Mouse (Mus musculus) lung, postnatal 25 days (tissue): ENCODE data around the gene Prlh.

Experiments used
- DNase-seq: peaks from one replicate; pipeline ENCODE4 v3.0.0; 2022; ENCODE audit warnings: low spot score

Gene Prlh

GRCm38 (mm10) chr1:90952808-90953207 lies at the start of gene Prlh:
Gene Prlh, plus strand, starts transcription at chr1:90953108.
- DNase-seq = no peak

GRCm38 (mm10) chr1:90903211-90903945 lies 49.5 kb upstream of the Prlh start:
- DNase-seq = no peak

- no peak for DNase-seq
Measured at GRCm38 (mm10) chr1:90903971-90904458, 48.9 kb upstream of the Prlh start.

DNA sequence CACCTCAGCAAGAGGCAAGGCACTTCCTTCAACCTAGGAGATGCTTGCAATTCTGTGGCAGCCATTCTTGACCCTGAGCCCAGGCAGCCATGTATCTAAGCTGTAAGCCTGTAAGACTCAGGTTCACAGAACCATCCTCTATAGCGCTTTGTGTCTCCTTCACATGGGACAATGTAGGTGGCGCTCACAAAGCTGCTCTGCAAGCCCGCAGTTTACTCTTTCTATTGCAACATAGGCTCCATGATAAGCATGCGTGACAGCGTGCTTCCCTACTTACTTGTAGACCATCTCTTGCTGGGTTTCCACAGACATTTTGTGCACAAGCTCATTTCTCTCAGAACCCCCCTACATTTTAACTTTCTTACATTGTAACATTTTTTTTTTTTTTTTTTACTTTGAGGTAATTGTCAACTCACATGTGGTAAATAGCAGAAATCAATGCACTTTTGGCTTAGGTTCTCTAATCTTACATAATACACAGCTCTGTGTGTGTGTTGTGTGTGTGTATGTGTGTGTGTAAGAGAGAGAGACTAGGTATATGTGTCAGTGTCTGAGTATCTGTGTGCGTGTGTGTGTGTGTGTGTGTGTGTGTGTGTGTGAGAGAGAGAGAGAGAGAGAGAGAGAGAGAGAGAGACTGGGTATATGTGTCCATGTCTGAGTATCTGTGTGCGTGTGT lies 48.0 kb upstream of the Prlh start:
- no peak for DNase-seq

DNA sequence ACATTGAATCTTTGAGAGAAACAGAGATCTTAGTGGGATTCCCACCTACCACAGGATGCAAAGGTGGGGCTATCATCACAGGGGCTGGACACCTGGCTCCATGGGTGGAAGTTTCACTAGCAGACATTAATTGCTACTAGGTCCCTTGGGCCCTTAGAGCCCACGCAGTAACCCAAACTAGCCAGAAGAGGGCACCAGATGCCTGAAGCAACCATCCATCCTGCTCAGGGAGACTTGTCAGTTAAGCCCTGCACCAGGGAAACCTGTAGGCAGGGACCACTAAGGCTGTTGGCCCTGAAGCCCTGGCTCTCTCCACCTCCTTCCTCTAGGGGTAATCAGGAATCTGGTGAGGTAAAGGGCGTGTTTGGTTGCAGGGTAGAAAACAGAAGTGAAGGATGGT lies 46.6 kb upstream of the Prlh start:
- peak; percentile 69 for DNase-seq

GRCm38 (mm10) chr1:90909161-90909560 lies 43.7 kb upstream of the Prlh start:
- no peak for DNase-seq

- DNase-seq = peak; percentile 50
Measured at GRCm38 (mm10) chr1:90909631-90910152, 43.2 kb upstream of the Prlh start.

DNA sequence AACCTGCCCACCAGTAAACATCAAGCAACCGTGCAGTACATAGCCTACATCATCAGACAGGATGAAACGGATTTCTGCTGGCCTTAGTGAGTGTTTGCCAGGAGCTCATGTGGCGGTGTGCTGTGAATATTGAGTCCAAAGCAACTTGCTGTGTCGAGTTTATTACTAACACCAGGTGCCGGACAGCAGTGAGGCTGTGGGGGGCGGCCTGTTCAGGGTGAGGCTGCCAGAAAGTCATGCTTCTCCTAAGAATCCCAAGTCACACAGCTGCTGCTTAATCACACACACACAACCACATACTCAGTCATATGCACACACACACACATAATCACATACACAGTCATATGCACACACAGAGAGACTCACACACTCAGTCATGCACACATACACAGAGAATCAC lies 39.7 kb upstream of the Prlh start:
- no peak for DNase-seq

GRCm38 (mm10) chr1:90914948-90915569 lies 37.8 kb upstream of the Prlh start, which contains the start of gene Mlph:
Gene Mlph, plus strand, starts transcription at chr1:90915085.
- DNase-seq = peak; percentile 73

DNA sequence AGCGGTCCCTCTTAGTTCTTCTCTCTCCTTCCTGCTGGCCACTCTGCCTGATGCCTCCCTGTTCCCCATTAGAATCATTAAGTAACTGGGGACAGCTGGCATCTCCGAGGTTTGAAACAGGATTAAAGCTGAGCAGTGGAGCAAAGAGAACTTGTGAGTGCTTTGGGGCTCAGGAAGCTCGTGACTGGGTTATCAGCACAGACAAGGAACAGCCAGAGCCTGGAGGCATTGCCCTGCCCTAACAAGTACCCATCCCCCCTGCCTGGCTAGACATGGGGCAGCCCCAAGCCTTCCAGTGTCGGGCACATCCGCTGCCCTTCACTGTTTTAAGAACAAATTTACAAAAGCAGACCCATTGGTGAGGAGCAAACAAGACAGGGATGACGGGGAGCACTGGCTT lies 35.4 kb upstream of the Prlh start:
- no peak for DNase-seq

GRCm38 (mm10) chr1:90921687-90922086 lies 31.2 kb upstream of the Prlh start:
- no peak for DNase-seq

- DNase-seq = no peak
Measured at GRCm38 (mm10) chr1:90926030-90926429, 26.9 kb upstream of the Prlh start.

- peak; percentile 79 for DNase-seq
Measured at GRCm38 (mm10) chr1:90927308-90927707, 25.6 kb upstream of the Prlh start.

DNA sequence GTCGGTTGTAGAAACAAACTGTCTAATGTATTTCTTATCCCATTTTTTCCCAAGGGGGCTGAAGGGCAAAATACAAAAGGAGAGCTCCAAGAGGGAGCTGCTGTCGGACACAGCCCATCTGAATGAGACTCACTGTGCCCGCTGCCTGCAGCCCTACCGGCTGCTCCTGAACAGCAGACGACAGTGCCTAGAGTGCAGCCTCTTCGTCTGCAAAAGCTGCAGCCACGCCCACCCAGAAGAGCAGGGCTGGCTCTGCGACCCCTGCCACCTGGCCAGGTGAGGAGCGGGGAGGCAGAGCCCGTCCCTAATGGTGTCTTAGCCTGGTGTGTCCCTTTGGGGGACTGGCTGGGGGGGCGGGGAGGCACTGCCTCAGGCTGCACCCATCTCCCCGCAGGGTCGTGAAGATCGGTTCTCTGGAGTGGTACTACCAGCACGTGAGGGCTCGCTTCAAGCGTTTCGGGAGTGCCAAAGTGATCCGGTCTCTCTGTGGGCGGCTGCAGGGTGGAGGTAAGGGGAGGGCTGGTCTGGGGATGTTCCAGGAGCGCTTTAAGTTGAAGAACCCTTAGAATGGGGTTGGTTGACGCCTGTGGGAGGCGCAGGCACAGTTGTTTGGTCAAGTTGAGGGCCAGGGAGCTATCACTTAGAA lies 24.9 kb upstream of the Prlh start:
- DNase-seq = no peak

DNA sequence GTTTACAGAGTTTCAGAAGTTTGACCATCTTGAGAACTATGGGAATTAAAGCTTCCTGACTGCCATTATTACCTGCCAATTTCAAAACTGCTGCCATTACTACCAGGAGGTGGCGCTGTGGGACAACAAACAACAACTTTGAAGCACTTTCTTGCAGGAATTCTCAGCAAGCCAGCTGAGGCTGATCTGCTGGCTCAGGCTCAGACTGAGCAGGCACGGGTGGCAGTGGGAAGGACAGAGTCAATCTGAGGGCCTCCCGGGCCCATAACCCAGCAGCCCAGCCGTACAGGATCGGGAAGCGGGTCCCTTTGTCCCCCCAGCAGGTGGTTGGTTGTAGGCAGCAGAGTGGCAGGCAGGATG lies 24.4 kb upstream of the Prlh start:
- peak; percentile 87 for DNase-seq

DNA sequence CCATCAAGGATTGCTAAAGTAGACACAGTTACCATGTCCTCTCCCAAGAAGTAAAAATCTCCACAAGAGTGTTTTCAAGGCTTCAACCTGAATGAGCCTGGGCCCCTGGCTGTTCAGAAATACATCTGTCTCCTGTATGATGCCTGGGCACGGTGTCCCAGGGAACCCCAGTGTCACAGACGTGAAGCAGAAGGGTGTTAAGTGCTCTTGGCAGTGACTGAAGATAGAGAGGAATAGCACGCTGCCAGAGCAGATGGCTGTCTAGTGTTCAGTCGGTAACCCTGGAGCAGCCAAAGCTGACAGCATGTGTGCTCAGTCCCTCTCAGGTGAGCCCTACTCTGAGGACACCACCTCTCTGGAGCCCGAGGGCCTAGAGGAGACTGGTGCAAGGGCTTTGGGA lies 19.9 kb upstream of the Prlh start:
- no peak for DNase-seq

DNA sequence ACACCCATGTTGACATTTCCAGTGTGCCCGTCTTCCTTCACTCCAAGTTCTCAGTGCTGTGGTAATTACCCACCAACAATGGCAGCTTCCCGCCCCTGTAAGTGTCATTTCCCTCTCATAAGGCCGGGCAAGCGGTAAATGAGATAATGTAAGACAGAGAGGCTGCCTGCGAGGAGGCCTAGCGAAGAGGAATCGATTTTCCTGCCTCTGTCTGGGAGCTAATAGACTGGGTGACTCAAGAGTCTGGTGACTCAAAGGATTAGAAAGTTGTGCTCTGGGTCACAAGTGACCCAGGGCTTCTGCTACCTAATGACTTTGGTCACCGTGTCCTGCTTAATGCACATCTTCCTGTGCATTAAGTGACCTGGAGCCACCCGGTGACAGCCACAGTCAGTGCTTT lies 15.9 kb upstream of the Prlh start:
- no peak for DNase-seq

GRCm38 (mm10) chr1:90939980-90940379 lies 12.9 kb upstream of the Prlh start:
- DNase-seq = no peak

- DNase-seq = no peak
Measured at GRCm38 (mm10) chr1:90945171-90945570, 7.7 kb upstream of the Prlh start.

DNA sequence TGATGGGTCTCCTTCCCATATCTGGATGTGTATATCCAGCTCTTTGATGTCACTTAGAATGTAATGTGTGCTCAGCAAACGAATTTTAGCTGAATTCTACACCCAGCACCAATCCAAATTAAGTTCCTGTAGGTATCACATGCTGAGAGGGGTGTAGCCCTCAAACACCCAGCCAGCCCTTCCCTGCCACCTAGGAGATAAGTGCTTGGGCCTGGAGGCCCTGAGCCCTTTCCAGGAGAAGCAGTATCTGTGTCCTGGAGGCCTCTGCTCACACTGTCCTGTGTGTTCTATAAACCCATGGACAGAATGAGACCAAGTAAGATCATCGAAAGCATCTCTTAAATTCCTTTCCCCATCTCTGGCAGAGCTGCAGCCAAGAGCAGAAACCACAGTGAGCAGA lies 5.7 kb upstream of the Prlh start:
- no peak for DNase-seq

DNA sequence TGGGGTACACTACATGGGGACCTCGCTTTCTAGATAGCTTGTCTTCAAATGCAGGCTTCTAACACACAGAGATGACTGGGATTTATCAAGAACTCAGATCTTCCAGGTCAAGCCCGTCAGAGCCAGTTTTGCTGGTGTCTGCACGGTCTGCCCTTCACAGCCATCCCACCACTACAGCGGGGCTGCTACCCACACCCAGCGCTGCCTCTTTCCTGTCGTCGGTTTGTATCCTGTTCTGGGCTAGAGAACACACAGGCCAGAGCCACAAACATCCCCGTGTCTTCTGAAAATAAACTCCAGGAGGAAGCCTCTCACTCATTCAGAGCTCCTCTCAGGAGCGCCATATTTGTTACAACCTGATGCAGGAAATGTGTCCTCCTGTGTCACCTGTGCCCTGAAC lies 3.6 kb upstream of the Prlh start:
- DNase-seq = no peak

- DNase-seq = peak; percentile 43
Measured at GRCm38 (mm10) chr1:90951670-90952069, 1.2 kb upstream of the Prlh start.
